Mouse (Mus musculus) erythroblast, embryonic 14.5 days (primary cell): ENCODE results near the gene Mettl8.

Source experiments
- GATA1 ChIP-seq: IDR thresholded peaks from 2 replicates; pipeline ENCODE4 v1.6.1; 2012; ENCODE audit warnings: low read length, inconsistent platforms, mixed read lengths
- TAL1 ChIP-seq: IDR thresholded peaks from 3 replicates; pipeline ENCODE4 v1.6.1; 2012; ENCODE audit warnings: low read length, inconsistent platforms, mixed read lengths

DNA sequence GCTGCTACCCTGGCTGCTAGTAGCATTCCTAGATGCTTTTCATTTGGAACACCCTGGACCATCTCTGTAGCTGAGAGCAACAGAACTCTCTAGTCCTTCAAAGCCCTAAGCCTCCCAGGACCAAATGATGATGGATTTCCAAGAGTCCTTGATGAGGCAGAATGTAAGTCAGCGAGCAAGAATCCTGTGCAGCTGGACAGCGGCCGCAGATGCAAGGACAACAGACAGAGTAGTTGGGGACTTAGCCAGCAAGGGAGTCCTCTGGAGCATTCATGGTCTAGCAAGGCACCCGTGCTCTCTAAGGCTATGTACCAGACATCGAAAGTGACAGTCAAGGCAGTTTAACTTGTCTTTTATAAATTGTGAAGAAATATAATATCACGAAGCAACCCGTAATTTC lies 41.9 kb downstream of the Mettl8 start:
- no peak for TF ChIP-seq TAL1
- TF ChIP-seq GATA1: no peak
